Mouse (Mus musculus): Measurements from ENCODE around the gene Plcl2. TPM values are rescaled to one million over a fixed set of nuclear protein-coding genes. Genes with fewer than 3 reads are reported as not detected.
"Not testable (repeated sequence)": the region's sequence is repeated elsewhere in the genome, so short reads cannot be mapped to it uniquely, and the experiment has no call there.

The Plcl2 gene
- polyA plus RNA-seq, 1 experiment from 2014 or later, result 9.2 TPM

- Histone ChIP-seq H3K27me3 (ENCODE audit: control insufficient read depth, insufficient read depth, low read depth, low read length) (no peaks in the 10 kb centered on the region), H3K4me1 (ENCODE audit: control insufficient read depth, insufficient read depth, low read length) (no peaks in the 10 kb centered on the region), H3K4me3 (ENCODE audit: low read depth, low read length) (no peak overlapping the region), H3K27ac (ENCODE audit: low read length) (no peak overlapping the region), H3K4me2 (ENCODE audit: low read length) (no peak overlapping the region), H3K9ac (ENCODE audit: low read depth, low read length) (no peak overlapping the region), H3K9me3 (replicated peaks; ENCODE audit: control insufficient read depth, low read length, poor library complexity, severe bottlenecking) (peaks cover 5% of the 10 kb centered on the region; the same call in 1 of the 2 replicates), H3K36me3 (ENCODE audit: control insufficient read depth, insufficient read depth, low read length) (no peaks in the 10 kb centered on the region; the same call in 1 of the 2 replicates)
- 89% methylated on average over 1 of the region's 1 CpGs for WGBS
- no peak for ATAC-seq
These were observed 35.7 kb downstream of the Plcl2 start for GRCm38 (mm10) chr17:50544860-50545259.

DNA sequence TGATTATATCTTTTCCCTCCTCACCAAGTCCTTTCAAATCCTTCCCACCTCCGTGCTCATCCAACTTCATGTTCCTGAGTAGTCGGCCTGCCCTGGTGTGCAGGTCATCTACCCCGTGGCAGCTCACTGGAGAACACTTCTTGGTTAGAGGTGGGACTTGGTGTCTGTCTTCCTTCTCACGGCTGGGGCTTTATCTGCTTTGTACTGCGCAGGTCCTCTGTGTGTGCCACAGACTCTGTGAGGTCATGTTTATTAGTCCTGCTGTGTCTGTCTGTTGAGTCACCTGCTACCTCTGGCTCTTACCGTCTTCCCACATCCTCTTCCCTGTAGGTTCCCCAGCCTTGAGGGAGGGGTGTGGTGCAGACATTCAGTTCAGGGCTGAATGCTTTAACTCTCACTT, 36.1 kb downstream of the Plcl2 start:
- no peaks in the 10 kb centered on the region for H3K27me3 ChIP-seq (ENCODE audit: control insufficient read depth, insufficient read depth, low read depth, low read length)
- H3K4me3 ChIP-seq (ENCODE audit: low read depth, low read length), result no peak overlapping the region
- H3K9ac ChIP-seq (ENCODE audit: low read depth, low read length), result no peak overlapping the region
- 80% methylated on average over 6 of the region's 6 CpGs for WGBS
- no peaks in the 10 kb centered on the region; the same call in 1 of the 2 replicates for H3K36me3 ChIP-seq (ENCODE audit: control insufficient read depth, insufficient read depth, low read length)
- H3K4me2 ChIP-seq (ENCODE audit: low read length), result no peak overlapping the region
- no peak for ATAC-seq
- H3K27ac ChIP-seq (ENCODE audit: low read length), result no peak overlapping the region
- H3K4me1 ChIP-seq (ENCODE audit: control insufficient read depth, insufficient read depth, low read length), result no peaks in the 10 kb centered on the region
- H3K9me3 ChIP-seq (replicated peaks; ENCODE audit: control insufficient read depth, low read length, poor library complexity, severe bottlenecking), result peaks cover 5% of the 10 kb centered on the region; the same call in 1 of the 2 replicates

GRCm38 (mm10) chr17:50552130-50552529, 42.9 kb downstream of the Plcl2 start:
- no peak for ATAC-seq
- Histone ChIP-seq H3K27ac (ENCODE audit: low read length) (no peak overlapping the region), H3K4me3 (ENCODE audit: low read depth, low read length) (no peak overlapping the region), H3K4me2 (ENCODE audit: low read length) (no peak overlapping the region), H3K9ac (ENCODE audit: low read depth, low read length) (no peak overlapping the region), H3K36me3 (ENCODE audit: control insufficient read depth, insufficient read depth, low read length) (no peaks in the 10 kb centered on the region), H3K27me3 (ENCODE audit: control insufficient read depth, insufficient read depth, low read depth, low read length) (no peaks in the 10 kb centered on the region), H3K4me1 (ENCODE audit: control insufficient read depth, insufficient read depth, low read length) (no peaks in the 10 kb centered on the region), H3K9me3 (replicated peaks; ENCODE audit: control insufficient read depth, low read length, poor library complexity, severe bottlenecking) (no peaks in the 10 kb centered on the region)
- 92% methylated on average over 2 of the region's 2 CpGs for WGBS

DNA sequence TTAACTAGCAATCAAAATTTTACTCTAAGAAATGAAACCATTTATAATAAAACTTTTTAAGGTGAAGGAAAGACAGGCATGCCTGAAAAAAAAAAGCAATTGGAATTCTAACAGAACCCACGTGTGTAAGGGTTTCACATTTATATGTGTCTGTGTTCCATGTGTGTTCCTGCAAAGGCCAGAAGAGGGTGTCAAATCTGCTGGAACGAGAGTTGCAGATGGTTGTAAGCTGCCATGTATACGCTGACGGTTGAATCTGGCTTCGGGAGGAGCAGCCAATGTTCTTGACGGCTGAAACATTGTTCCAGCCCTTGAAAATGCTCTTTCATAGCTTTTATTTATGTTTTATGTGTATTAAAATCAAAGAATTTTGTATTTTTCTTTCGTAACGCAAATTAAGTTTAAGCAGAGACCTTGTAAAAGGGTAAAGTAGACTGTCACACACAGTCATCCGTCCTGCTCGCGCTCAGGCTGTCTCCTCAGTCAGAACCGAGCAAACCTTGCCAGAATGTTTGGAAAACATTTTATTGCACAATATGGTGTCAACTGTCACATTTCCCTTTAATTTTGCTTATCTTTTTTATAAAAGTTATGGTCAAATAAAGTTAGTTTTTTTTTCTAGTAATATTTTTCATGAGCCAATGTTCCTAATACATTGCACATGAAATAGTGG, 48.5 kb downstream of the Plcl2 start:
- Histone ChIP-seq H3K4me3 (ENCODE audit: low read depth, low read length) (no peak overlapping the region), H3K27ac (ENCODE audit: low read length) (no peak overlapping the region), H3K4me2 (ENCODE audit: low read length) (no peak overlapping the region), H3K9ac (ENCODE audit: low read depth, low read length) (no peak overlapping the region), H3K27me3 (ENCODE audit: control insufficient read depth, insufficient read depth, low read depth, low read length) (no peaks in the 10 kb centered on the region), H3K36me3 (ENCODE audit: control insufficient read depth, insufficient read depth, low read length) (no peaks in the 10 kb centered on the region), H3K9me3 (replicated peaks; ENCODE audit: control insufficient read depth, low read length, poor library complexity, severe bottlenecking) (no peaks in the 10 kb centered on the region), H3K4me1 (ENCODE audit: control insufficient read depth, insufficient read depth, low read length) (no peaks in the 10 kb centered on the region)
- 91% methylated on average over 12 of the region's 12 CpGs for WGBS
- no peak for ATAC-seq

- no peak for ATAC-seq
- H3K27ac ChIP-seq (ENCODE audit: low read length), result no peak overlapping the region
- H3K9me3 ChIP-seq (replicated peaks; ENCODE audit: control insufficient read depth, low read length, poor library complexity, severe bottlenecking), result no peaks in the 10 kb centered on the region
- H3K9ac ChIP-seq (ENCODE audit: low read depth, low read length), result no peak overlapping the region
- H3K4me1 ChIP-seq (ENCODE audit: control insufficient read depth, insufficient read depth, low read length), result no peaks in the 10 kb centered on the region
- H3K27me3 ChIP-seq (ENCODE audit: control insufficient read depth, insufficient read depth, low read depth, low read length), result no peaks in the 10 kb centered on the region
- H3K4me2 ChIP-seq (ENCODE audit: low read length), result no peak overlapping the region
- H3K36me3 ChIP-seq (ENCODE audit: control insufficient read depth, insufficient read depth, low read length), result no peaks in the 10 kb centered on the region
- 81% methylated on average over 4 of the region's 4 CpGs for WGBS
- no peak overlapping the region for H3K4me3 ChIP-seq (ENCODE audit: low read depth, low read length)
These were observed 49.0 kb downstream of the Plcl2 start for GRCm38 (mm10) chr17:50558239-50558625.

DNA sequence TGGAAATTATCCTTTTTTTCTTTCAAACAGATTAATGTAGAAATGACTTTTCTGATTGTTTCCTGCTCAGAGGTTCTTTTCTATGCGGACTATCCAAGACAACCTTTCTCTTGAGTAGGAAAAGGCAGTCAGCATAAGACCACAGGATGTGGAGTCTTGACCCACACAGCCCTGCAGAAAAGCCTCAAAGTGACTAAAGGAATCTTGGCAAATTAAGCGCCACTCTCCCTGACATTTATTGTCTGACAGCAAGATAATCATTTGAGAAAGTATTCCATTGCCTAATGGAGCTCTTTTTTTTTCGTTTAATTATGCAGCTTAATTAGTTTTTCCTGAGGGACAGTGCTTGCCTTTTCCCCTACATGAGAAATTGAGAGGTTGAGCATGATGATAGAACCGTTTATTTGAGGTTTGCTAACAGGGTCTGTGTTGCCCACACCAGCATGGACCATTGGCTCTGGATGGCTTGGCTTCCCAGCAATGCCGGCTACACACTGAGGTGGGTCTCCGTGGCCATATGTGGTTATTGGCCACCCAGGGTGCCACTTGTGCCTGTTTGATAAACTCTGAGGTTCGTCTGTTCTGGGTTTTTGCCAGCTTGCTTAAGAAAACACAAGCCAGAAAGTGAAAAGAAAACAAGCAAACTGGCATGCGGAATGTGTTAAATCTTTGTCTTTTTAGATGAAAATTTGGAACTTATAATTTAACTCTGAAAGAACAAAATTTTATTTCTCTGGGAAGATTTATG, 56.3 kb downstream of the Plcl2 start:
- ATAC-seq, result no peak
- H3K27me3 ChIP-seq (ENCODE audit: control insufficient read depth, insufficient read depth, low read depth, low read length), result no peaks in the 10 kb centered on the region
- peaks cover 6% of the 10 kb centered on the region for H3K4me1 ChIP-seq (ENCODE audit: control insufficient read depth, insufficient read depth, low read length)
- WGBS, result 55% methylated on average over 8 of the region's 8 CpGs
- no peaks in the 10 kb centered on the region for H3K36me3 ChIP-seq (ENCODE audit: control insufficient read depth, insufficient read depth, low read length)
- H3K4me2 ChIP-seq (ENCODE audit: low read length), result no peak overlapping the region
- no peak overlapping the region for H3K9ac ChIP-seq (ENCODE audit: low read depth, low read length)
- no peaks in the 10 kb centered on the region for H3K9me3 ChIP-seq (replicated peaks; ENCODE audit: control insufficient read depth, low read length, poor library complexity, severe bottlenecking)
- H3K4me3 ChIP-seq (ENCODE audit: low read depth, low read length), result no peak overlapping the region
- no peak overlapping the region for H3K27ac ChIP-seq (ENCODE audit: low read length)

DNA sequence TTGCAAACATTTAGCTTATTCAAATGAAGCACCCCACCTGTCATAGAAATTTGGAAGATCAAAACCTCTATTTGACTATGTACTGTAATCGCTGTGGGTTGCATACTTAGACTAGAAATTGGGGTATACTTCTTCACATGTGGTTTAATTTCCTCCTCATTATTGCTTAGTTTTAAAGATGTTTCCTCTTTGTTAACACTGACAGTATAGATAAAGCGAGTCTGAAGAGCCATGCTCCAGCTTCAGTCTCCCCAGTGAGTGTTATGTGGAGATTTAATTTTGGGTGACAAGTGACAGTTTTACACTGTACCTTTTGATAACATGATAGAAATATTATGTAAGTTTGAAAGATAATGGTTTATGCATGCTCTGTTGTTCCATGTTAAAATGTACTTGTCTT, 59.6 kb downstream of the Plcl2 start:
- Histone ChIP-seq H3K4me2 (ENCODE audit: low read length) (no peak overlapping the region), H3K4me3 (ENCODE audit: low read depth, low read length) (no peak overlapping the region), H3K9me3 (replicated peaks; ENCODE audit: control insufficient read depth, low read length, poor library complexity, severe bottlenecking) (no peaks in the 10 kb centered on the region), H3K27ac (ENCODE audit: low read length) (no peak overlapping the region), H3K9ac (ENCODE audit: low read depth, low read length) (no peak overlapping the region), H3K36me3 (ENCODE audit: control insufficient read depth, insufficient read depth, low read length) (no peaks in the 10 kb centered on the region), H3K4me1 (ENCODE audit: control insufficient read depth, insufficient read depth, low read length) (peaks cover 6% of the 10 kb centered on the region), H3K27me3 (ENCODE audit: control insufficient read depth, insufficient read depth, low read depth, low read length) (no peaks in the 10 kb centered on the region)
- WGBS, result 91% methylated on average over 2 of the region's 2 CpGs
- ATAC-seq, result no peak

GRCm38 (mm10) chr17:50570228-50570627, 61.0 kb downstream of the Plcl2 start:
- peak; percentile 60; the same call in 1 of the 2 replicates for ATAC-seq
- not testable (repeated sequence) for H3K9ac ChIP-seq (ENCODE audit: low read depth, low read length); H3K27me3 ChIP-seq (ENCODE audit: control insufficient read depth, insufficient read depth, low read depth, low read length); H3K4me3 ChIP-seq (ENCODE audit: low read depth, low read length); H3K9me3 ChIP-seq (replicated peaks; ENCODE audit: control insufficient read depth, low read length, poor library complexity, severe bottlenecking); H3K27ac ChIP-seq (ENCODE audit: low read length); H3K4me1 ChIP-seq (ENCODE audit: control insufficient read depth, insufficient read depth, low read length); H3K4me2 ChIP-seq (ENCODE audit: low read length); H3K36me3 ChIP-seq (ENCODE audit: control insufficient read depth, insufficient read depth, low read length)
- 96% methylated on average over 4 of the region's 5 CpGs for WGBS

GRCm38 (mm10) chr17:50570681-50571398, 61.6 kb downstream of the Plcl2 start:
- Histone ChIP-seq H3K4me1 (ENCODE audit: control insufficient read depth, insufficient read depth, low read length) (no peaks in the 10 kb centered on the region; the same call in 1 of the 2 replicates), H3K4me2 (ENCODE audit: low read length) (no peak overlapping the region), H3K9ac (ENCODE audit: low read depth, low read length) (no peak overlapping the region), H3K4me3 (ENCODE audit: low read depth, low read length) (no peak overlapping the region), H3K27ac (ENCODE audit: low read length) (no peak overlapping the region), H3K27me3 (ENCODE audit: control insufficient read depth, insufficient read depth, low read depth, low read length) (no peaks in the 10 kb centered on the region), H3K9me3 (replicated peaks; ENCODE audit: control insufficient read depth, low read length, poor library complexity, severe bottlenecking) (no peaks in the 10 kb centered on the region), H3K36me3 (ENCODE audit: control insufficient read depth, insufficient read depth, low read length) (no peaks in the 10 kb centered on the region)
- 85% methylated on average over 5 of the region's 5 CpGs for WGBS
- ATAC-seq, result no peak
